Mouse (Mus musculus) left cerebral cortex, postnatal 4 days (tissue): Measurements from ENCODE around the gene Pou3f3. TPM values are rescaled to one million over a fixed set of nuclear protein-coding genes. Genes with fewer than 3 reads are reported as not detected.

ENCODE experiments used
- DNase-seq: peaks from one replicate; pipeline ENCODE4 v3.0.0-alpha.2; 2022
- intact Hi-C: fragments of 180-260 bp; cut with DNase I; formaldehyde crosslinking; loops from one replicate; pipeline ENCODE4 v1.15.1; 2025
- total RNA-seq, 2 experiments: library from RNA; stranded (reverse); gene quantifications; 2 replicates each; pipeline ENCODE4 v1.2.3; 2021

The Pou3f3 gene
- total RNA-seq, 2 experiments from 2014 or later, result 102 to 123 TPM

GRCm38 (mm10) chr1:42742242-42742560, 46.6 kb downstream of the Pou3f3 start:
- intact Hi-C loops, result no loop called here
- DNase-seq, result no peak

- no peak for DNase-seq
- intact Hi-C loops, result no loop called here
Measured at GRCm38 (mm10) chr1:42745047-42745446, 49.5 kb downstream of the Pou3f3 start.

GRCm38 (mm10) chr1:42749536-42750292, 54.1 kb downstream of the Pou3f3 start:
- DNase-seq, result no peak
- intact Hi-C loops, result no loop called here

Other genes with a start within 250 kb of the Pou3f3 start
- 10 to 100 TPM; 34.6 to 38.3 TPM for gene Mrps9, start 155.5 kb downstream of the Pou3f3 start, total RNA-seq